Mouse (Mus musculus) layer of hippocampus, postnatal 36 days (tissue): ENCODE results near the gene Smim7. TPM values are rescaled to one million over a fixed set of nuclear protein-coding genes. Genes with fewer than 3 reads are reported as not detected.

Source experiments
- DNase-seq, 2 experiments: peaks; one replicate each; pipeline ENCODE4 v3.0.0; 2022
- microRNA-seq, 2 experiments: library from miRNA; unstranded; fragments of <30 nt; microRNA quantifications; one replicate each; pipeline ENCODE4 v1.2.0; 2021
- total RNA-seq, 2 experiments: library from RNA; stranded (reverse); gene quantifications; 2 replicates each; pipeline ENCODE4 v1.2.3; 2021

Smim7 gene
- total RNA-seq, 2 experiments from 2014 or later: 101 to 105 TPM

DNA sequence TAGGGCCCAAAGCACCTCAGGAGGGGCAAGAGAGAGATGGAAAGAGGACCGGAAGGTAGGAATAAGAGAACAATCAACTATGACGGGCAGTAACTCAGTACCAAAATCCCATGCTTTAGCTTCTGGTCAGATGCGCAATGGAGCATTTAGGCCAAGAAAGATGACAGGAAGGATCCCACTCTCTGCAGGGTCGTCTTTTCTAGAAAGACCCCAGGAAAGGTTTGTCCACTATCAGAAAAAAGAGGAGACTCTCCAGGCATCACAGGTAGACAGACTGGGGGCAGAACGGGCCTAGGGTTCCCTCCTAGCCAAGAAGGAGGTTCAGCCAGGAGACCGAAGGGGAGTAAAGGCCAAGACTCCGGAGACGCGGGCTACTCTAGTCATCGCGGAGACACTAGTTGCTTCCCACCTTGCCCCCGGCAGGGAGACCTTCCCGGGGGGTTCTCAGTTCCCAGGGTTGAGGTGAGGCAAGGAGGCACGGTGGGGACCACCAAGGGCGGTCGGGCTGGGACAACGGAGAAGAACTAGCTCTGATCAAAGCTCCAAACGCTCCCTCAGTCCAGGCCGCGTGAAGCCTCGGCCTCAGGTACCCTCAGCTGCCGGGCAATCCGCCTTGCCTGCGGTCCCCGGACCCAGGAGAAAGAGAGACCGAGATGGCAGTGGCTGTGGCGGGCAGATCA is 23.6 kb downstream of the Smim7 start:
- DNase-seq: no peak

DNA sequence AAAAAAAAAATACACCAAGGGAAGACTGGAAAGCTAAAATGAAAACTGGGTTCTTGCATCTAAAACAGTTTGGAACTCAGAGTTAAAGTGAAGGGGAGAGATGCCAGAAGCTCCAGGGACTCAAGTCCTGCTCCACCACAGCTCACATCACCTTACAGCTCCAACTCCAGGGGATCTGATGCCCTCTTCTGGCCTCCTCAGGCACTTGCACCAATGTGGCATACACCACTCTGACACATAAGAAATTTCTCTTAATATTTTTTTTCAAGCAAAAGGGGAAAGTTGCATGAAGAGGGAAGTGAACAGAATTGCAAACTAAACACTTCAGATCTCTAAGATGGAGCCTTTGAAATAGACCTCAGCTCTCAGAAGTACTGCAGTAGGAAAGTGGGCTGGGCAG is 31.7 kb downstream of the Smim7 start:
- no peak for DNase-seq

DNA sequence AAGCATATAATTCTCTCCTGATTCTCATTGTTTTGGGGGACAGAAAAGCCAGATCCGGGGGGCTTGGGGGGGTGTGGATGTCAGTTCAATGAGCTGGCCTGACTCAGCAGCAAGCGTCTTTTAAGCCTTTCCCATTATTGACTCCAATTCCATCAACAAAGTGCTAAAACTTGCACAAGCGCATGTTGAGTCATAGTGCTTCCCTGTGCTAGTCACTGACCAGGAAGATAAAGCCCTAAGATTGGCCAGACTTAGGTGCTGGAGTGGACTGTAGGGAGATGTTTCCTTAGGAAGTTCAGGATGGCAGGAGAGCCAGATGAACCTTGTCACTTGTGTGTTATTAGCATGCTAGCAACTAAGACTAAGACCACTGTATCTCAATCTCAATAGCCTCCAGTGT is 36.0 kb downstream of the Smim7 start:
- no peak for DNase-seq

DNA sequence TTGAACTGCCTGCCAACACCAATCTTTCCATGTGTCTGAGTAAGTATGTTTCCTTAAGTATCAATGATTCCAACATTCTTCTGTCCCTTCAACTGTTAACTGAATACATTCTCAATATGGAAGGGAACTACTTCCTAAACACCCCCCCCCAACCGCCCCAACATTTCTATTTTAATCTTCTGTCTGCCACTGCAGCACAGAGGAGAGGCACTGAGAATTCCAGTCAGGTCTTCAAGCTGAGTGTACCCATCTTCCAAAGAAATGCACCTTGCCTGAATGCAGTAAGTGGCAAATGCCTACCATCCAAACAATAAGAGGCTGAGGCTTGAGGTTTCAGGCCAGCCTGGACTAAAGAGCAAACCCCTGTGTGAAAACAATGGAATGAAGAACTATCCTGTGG is 38.8 kb downstream of the Smim7 start:
- DNase-seq: no peak

DNA sequence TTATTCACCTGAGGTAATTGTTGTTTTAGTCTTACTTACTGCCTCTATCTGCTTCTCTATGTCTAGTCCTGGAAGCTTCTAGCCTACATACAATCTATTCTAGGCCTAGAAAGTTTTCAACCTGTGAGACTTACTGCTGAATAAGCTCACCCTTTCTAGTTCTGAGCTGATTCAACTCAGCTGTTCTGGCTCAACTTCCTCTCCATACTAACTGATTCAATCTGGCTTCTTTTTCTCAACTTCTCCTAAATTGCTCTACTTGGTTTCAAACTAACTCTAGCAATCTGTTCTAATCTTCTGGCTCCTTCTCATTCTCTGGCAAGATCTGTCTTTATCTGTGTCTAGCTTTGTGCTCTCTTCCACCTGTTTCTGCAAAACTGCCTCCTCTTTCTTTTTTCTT is 49.0 kb downstream of the Smim7 start:
- no peak for DNase-seq

DNA sequence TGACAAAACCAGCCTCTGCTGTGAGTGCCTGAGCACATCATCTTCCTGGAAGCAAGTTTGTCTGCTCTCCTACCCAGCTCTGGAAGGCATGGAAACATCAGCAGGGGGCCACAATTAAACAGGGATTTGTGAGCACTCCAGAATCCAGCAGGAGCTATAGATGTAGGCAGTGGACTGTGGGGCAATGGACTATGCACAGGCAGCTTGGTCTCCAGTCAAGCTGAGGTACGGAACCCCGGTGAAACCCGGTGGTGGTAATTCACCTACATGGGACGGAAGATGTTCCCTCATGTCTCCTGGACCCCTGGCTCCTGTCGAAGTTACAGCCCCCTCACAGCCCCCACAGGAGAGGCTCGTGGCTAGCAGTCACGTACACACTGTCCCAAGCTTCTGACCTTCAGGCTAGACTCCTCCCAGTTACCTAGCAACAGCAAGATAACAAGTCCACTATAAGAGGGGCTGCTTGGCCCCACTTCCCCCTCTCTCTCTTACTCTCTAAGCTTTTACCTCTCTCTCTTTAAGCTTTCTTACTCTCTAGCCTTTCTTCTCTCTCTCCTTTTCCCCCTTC is 53.4 kb downstream of the Smim7 start:
- no peak for DNase-seq

Small RNAs within 50 kb of the gene (microRNA-seq; reads per million reads assigned to microRNA genes)
- 0 reads per million in 2 experiments for gene Gm28019

Other genes starting within 250 kb of the Smim7 start
- 10 to 100 TPM; 63.6 to 73.8 TPM for gene Eps15l1, start 149.6 kb downstream of the Smim7 start, total RNA-seq
- 1 to 10 TPM in 1 of 2 experiments, under 1 TPM in 1; 0.32 to 1.4 TPM for gene Calr3, start 127.2 kb downstream of the Smim7 start, total RNA-seq
- 10 to 100 TPM; 14.7 to 15.7 TPM for gene 1700030K09Rik, start 127.2 kb downstream of the Smim7 start, total RNA-seq
- gene Cherp, start 95.9 kb downstream of the Smim7 start, total RNA-seq: 10 to 100 TPM; 70.2 to 77.2 TPM
- gene Slc35e1, start 78.5 kb downstream of the Smim7 start, total RNA-seq: 10 to 100 TPM; 47.2 to 47.4 TPM
- gene Med26, start 22.8 kb downstream of the Smim7 start, total RNA-seq: 10 to 100 TPM in 1 of 2 experiments, 1 to 10 TPM in 1; 9.9 to 11.0 TPM
- 100 to 1,000 TPM; 121 to 127 TPM for gene Tmem38a, start 967 bp upstream of the Smim7 start, total RNA-seq
- gene Nwd1, start 75.6 kb upstream of the Smim7 start, total RNA-seq: 10 to 100 TPM; 47.1 to 57.8 TPM
- 100 to 1,000 TPM; 170 to 183 TPM for gene Sin3b, start 152.2 kb upstream of the Smim7 start, total RNA-seq
- gene F2rl3, start 190.8 kb upstream of the Smim7 start, total RNA-seq: under 1 TPM; 0.23 to 0.40 TPM